Mouse (Mus musculus): ENCODE measurements around the gene Cd93. TPM values are rescaled to one million over a fixed set of nuclear protein-coding genes. Genes with fewer than 3 reads are reported as not detected.

The Cd93 gene
- total RNA-seq, 1 experiment: 0.40 TPM

DNA sequence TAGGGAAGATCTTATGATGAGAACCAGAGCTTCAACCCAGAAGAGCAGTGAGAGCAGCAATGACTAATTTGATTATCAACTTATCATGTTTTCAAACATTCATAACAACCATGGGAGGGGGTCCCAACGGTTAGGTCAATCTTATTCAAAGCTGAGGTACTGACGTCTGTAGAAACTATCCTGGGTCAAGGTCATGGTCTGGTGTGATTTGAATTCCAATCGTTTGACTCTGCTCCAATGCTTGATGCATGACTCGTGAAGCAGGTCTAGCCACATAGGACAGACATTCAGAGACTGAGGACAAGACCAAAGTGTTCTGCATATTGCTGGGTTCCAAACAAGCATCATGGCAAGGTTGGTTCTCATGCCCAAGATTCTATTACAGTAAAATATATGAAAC is 33.2 kb upstream of the Cd93 start:
- TF ChIP-seq HCFC1 (IDR thresholded peaks at IDR 0.05; ENCODE audit: borderline replicate concordance, insufficient read depth, low read length) (no peak), ZNF384 (IDR thresholded peaks at IDR 0.05; ENCODE audit: low read depth, low read length) (no peak)
- Histone ChIP-seq H3K9ac (ENCODE audit: insufficient read depth, low read depth, low read length, poor library complexity, severe bottlenecking) (no peak overlapping the region), H3K36me3 (ENCODE audit: control insufficient read depth, insufficient read depth, low read length, poor library complexity, severe bottlenecking) (no peaks in the 10 kb centered on the region), H3K27ac (ENCODE audit: insufficient read depth, low read depth, low read length, poor library complexity, severe bottlenecking) (no peak overlapping the region), H3K4me3 (ENCODE audit: insufficient read depth in 1 of 2, low read depth in 1 of 2, low read length in 2 of 2, poor library complexity in 1 of 2, severe bottlenecking in 1 of 2) (no peak overlapping the region), H3K4me1 (ENCODE audit: control insufficient read depth in 2 of 2, insufficient read depth in 2 of 2, low read length in 2 of 2, poor library complexity in 1 of 2) (no peaks in the 10 kb centered on the region), H3K9me3 (ENCODE audit: control insufficient read depth, insufficient read depth, low read depth, low read length) (no peaks in the 10 kb centered on the region)
- in situ Hi-C loops (cut with MboI; ENCODE audit: low sequenced_read_pairs in 2 of 2, unreplicated experiment in 2 of 2): no loop called here
- no peak for DNase-seq (ENCODE audit: low read depth, low spot score)

DNA sequence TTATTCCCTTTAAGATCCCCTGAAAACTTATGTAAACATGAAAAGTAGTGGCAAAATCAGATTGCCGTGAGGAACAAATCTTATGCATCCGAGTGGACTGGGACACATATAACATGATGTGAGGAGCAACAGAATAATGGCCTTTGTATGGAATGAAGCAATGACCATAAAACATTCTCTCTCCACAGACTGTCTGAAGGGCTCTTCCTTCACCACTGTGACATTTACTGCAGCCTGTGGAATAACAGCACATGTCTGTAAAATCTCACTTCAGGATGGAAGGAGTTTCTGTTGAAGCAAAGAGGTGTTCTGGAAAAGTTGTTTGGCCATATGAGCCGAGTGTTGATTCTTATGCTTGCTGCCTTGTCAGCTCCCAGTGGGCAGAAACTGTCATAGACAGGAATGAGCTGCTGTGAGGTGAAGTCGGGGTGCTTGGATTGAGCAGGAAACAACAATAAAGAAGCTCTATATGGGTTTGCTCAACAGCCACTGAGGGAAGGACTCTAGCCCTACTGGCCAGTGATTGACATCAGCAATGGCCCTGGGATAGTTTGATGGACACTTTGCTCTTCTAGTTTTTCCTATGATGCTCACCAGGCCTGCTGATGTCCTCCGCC is 32.6 kb upstream of the Cd93 start:
- no peaks in the 10 kb centered on the region for H3K9me3 ChIP-seq (ENCODE audit: control insufficient read depth, insufficient read depth, low read depth, low read length)
- in situ Hi-C loops (cut with MboI; ENCODE audit: low sequenced_read_pairs in 2 of 2, unreplicated experiment in 2 of 2): no loop called here
- H3K27ac ChIP-seq (ENCODE audit: insufficient read depth, low read depth, low read length, poor library complexity, severe bottlenecking): no peak overlapping the region
- H3K36me3 ChIP-seq (ENCODE audit: control insufficient read depth, insufficient read depth, low read length, poor library complexity, severe bottlenecking): no peaks in the 10 kb centered on the region
- no peaks in the 10 kb centered on the region for H3K4me1 ChIP-seq (ENCODE audit: control insufficient read depth in 2 of 2, insufficient read depth in 2 of 2, low read length in 2 of 2, poor library complexity in 1 of 2)
- no peak overlapping the region for H3K4me3 ChIP-seq (ENCODE audit: insufficient read depth in 1 of 2, low read depth in 1 of 2, low read length in 2 of 2, poor library complexity in 1 of 2, severe bottlenecking in 1 of 2)
- TF ChIP-seq HCFC1 (IDR thresholded peaks at IDR 0.05; ENCODE audit: borderline replicate concordance, insufficient read depth, low read length): no peak
- TF ChIP-seq ZNF384 (IDR thresholded peaks at IDR 0.05; ENCODE audit: low read depth, low read length): no peak
- no peak for TF ChIP-seq CHD2 (IDR thresholded peaks at IDR 0.05; ENCODE audit: low read depth, low read length)
- TF ChIP-seq MAFK (IDR thresholded peaks at IDR 0.05; ENCODE audit: insufficient read depth, low read depth, low read length): no peak
- no peak for TF ChIP-seq ZC3H11A (IDR thresholded peaks at IDR 0.05; ENCODE audit: borderline replicate concordance, low read depth, low read length)
- H3K9ac ChIP-seq (ENCODE audit: insufficient read depth, low read depth, low read length, poor library complexity, severe bottlenecking): no peak overlapping the region
- no peak for DNase-seq (ENCODE audit: low read depth, low spot score)

DNA sequence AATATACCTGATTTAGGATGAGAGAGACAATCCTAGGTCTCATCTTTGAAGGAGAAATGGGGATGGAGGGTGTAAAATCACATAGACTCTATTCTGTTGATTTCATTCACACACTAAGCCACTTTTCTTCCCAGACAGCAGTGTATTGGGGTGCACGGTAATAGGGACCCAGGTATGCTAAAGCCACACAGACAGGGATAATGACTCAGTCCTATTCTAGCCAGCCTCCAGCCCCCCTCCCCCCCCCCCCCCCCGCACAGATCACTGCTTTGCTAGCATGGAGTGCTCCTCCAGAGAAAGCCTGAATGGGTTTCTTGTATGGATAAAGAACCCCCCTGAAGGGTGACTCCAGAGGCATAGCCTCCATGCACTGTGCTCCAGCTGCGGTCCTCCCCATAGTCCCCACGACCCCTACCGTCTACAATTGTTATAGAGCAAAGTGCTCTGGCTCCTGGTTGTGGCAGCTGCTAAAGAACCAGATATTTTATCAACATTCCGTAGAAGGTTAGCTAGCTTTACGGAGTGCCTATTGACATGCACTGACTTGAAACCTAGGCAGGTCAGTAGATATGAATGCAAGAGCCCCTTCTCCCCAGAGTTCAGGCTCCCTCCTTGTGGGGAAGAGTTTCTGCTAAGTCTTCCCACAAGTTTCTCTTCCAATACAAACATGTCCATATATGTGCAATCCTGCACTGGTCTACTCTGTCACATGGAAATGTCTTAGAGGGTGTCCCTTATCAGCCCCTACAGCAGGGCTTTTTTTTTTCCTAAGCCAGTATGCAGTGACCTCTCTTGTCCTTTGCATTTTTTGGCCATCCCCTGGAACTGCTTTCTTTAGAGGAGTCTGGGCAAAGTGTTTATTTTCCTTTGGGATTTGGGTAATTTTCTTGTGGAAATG is 26.2 kb upstream of the Cd93 start:
- in situ Hi-C loops (cut with MboI; ENCODE audit: low sequenced_read_pairs in 2 of 2, unreplicated experiment in 2 of 2): no loop called here
- H3K9me3 ChIP-seq (ENCODE audit: control insufficient read depth, insufficient read depth, low read depth, low read length): no peaks in the 10 kb centered on the region
- H3K4me3 ChIP-seq (ENCODE audit: insufficient read depth in 1 of 2, low read depth in 1 of 2, low read length in 2 of 2, poor library complexity in 1 of 2, severe bottlenecking in 1 of 2): no peak overlapping the region
- H3K9ac ChIP-seq (ENCODE audit: insufficient read depth, low read depth, low read length, poor library complexity, severe bottlenecking): no peak overlapping the region
- TF ChIP-seq ZC3H11A (IDR thresholded peaks at IDR 0.05; ENCODE audit: borderline replicate concordance, low read depth, low read length) (no peak), MAFK (IDR thresholded peaks at IDR 0.05; ENCODE audit: insufficient read depth, low read depth, low read length) (no peak), CHD2 (IDR thresholded peaks at IDR 0.05; ENCODE audit: low read depth, low read length) (no peak), ZNF384 (IDR thresholded peaks at IDR 0.05; ENCODE audit: low read depth, low read length) (no peak), HCFC1 (IDR thresholded peaks at IDR 0.05; ENCODE audit: borderline replicate concordance, insufficient read depth, low read length) (no peak)
- no peaks in the 10 kb centered on the region for H3K4me1 ChIP-seq (ENCODE audit: control insufficient read depth in 2 of 2, insufficient read depth in 2 of 2, low read length in 2 of 2, poor library complexity in 1 of 2)
- DNase-seq (ENCODE audit: low read depth, low spot score): no peak
- H3K36me3 ChIP-seq (ENCODE audit: control insufficient read depth, insufficient read depth, low read length, poor library complexity, severe bottlenecking): no peaks in the 10 kb centered on the region
- no peak overlapping the region for H3K27ac ChIP-seq (ENCODE audit: insufficient read depth, low read depth, low read length, poor library complexity, severe bottlenecking)

DNA sequence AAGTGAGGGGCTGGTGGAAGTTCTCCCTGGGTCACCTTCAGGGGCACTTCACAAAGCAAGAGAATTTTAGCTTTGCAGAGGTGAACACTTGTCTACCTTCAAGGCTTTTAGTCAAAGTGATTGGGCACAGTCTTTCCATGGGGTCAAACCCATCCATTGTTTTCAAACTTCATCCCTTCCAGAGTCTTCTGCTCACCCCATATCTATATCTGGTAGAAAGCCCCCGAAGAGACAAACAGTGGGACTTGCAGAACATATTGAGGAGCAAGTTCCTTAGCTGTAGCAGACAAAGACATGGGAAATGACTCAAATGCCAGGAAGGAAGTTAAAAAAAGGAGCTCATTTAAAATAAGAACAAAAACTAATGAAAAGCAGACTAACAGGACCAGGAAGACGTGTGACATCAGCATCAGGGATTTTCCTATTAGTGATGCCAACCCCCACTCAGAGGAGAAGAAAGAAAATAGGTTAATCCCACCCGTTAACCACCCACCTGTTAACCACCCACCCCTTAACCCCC is 24.6 kb upstream of the Cd93 start:
- no peak for DNase-seq (ENCODE audit: low read depth, low spot score)
- in situ Hi-C loops (cut with MboI; ENCODE audit: low sequenced_read_pairs in 2 of 2, unreplicated experiment in 2 of 2): no loop called here
- Histone ChIP-seq H3K9me3 (ENCODE audit: control insufficient read depth, insufficient read depth, low read depth, low read length) (no peaks in the 10 kb centered on the region), H3K27ac (ENCODE audit: insufficient read depth, low read depth, low read length, poor library complexity, severe bottlenecking) (no peak overlapping the region), H3K9ac (ENCODE audit: insufficient read depth, low read depth, low read length, poor library complexity, severe bottlenecking) (no peak overlapping the region), H3K4me1 (ENCODE audit: control insufficient read depth in 2 of 2, insufficient read depth in 2 of 2, low read length in 2 of 2, poor library complexity in 1 of 2) (no peaks in the 10 kb centered on the region), H3K36me3 (ENCODE audit: control insufficient read depth, insufficient read depth, low read length, poor library complexity, severe bottlenecking) (no peaks in the 10 kb centered on the region), H3K4me3 (ENCODE audit: insufficient read depth in 1 of 2, low read depth in 1 of 2, low read length in 2 of 2, poor library complexity in 1 of 2, severe bottlenecking in 1 of 2) (no peak overlapping the region)
- TF ChIP-seq MAFK (IDR thresholded peaks at IDR 0.05; ENCODE audit: insufficient read depth, low read depth, low read length) (no peak), HCFC1 (IDR thresholded peaks at IDR 0.05; ENCODE audit: borderline replicate concordance, insufficient read depth, low read length) (no peak), ZC3H11A (IDR thresholded peaks at IDR 0.05; ENCODE audit: borderline replicate concordance, low read depth, low read length) (no peak), CHD2 (IDR thresholded peaks at IDR 0.05; ENCODE audit: low read depth, low read length) (no peak), ZNF384 (IDR thresholded peaks at IDR 0.05; ENCODE audit: low read depth, low read length) (no peak)
